Mouse (Mus musculus) kidney, postnatal 4 days (tissue): ENCODE measurements around the gene Elmo1.
A peak's percentile ranks its signal among the peaks of the same experiment; 100 is the strongest.

Source experiments
- DNase-seq, 2 experiments: peaks; one replicate each; pipeline ENCODE4 v3.0.0; 2021; ENCODE audit warnings: mixed read lengths in 2 of 2

Elmo1 gene

GRCm38 (mm10) chr13:20173987-20174654, 83.7 kb downstream of the Elmo1 start:
- peak in 1 of 2 experiments; percentile 21 for DNase-seq

- no peak for DNase-seq
These were observed 84.4 kb downstream of the Elmo1 start for GRCm38 (mm10) chr13:20174655-20175280.

- no peak for DNase-seq
These were observed 90.3 kb downstream of the Elmo1 start for GRCm38 (mm10) chr13:20180738-20181137.

- peak in 1 of 2 experiments; percentile 26 for DNase-seq
These were observed 90.9 kb downstream of the Elmo1 start for GRCm38 (mm10) chr13:20181321-20181720.

- DNase-seq = peak in 1 of 2 experiments; percentile 31
These were observed 91.9 kb downstream of the Elmo1 start for GRCm38 (mm10) chr13:20182239-20182825.

- DNase-seq = peak; percentile 34 to 54
These were observed 93.3 kb downstream of the Elmo1 start for GRCm38 (mm10) chr13:20183512-20184238.

GRCm38 (mm10) chr13:20184239-20185033, 94.0 kb downstream of the Elmo1 start:
- peak in 1 of 2 experiments; percentile 33 for DNase-seq

GRCm38 (mm10) chr13:20185034-20185846, 94.8 kb downstream of the Elmo1 start:
- DNase-seq = peak; percentile 14 to 30

GRCm38 (mm10) chr13:20185847-20186213, 95.4 kb downstream of the Elmo1 start:
- no peak for DNase-seq

- no peak for DNase-seq
These were observed 97.3 kb downstream of the Elmo1 start for GRCm38 (mm10) chr13:20187647-20188046.

GRCm38 (mm10) chr13:20192009-20192584, 101.7 kb downstream of the Elmo1 start:
- no peak for DNase-seq

GRCm38 (mm10) chr13:20200582-20200981, 110.2 kb downstream of the Elmo1 start:
- no peak for DNase-seq

- no peak for DNase-seq
These were observed 112.2 kb downstream of the Elmo1 start for GRCm38 (mm10) chr13:20202617-20203016.

GRCm38 (mm10) chr13:20204165-20204564, 113.8 kb downstream of the Elmo1 start:
- no peak for DNase-seq

- DNase-seq = no peak
These were observed 114.8 kb downstream of the Elmo1 start for GRCm38 (mm10) chr13:20205007-20205745.

GRCm38 (mm10) chr13:20205746-20206145, 115.3 kb downstream of the Elmo1 start:
- DNase-seq = no peak

- peak in 1 of 2 experiments; percentile 15 for DNase-seq
These were observed 116.7 kb downstream of the Elmo1 start for GRCm38 (mm10) chr13:20207126-20207525.

GRCm38 (mm10) chr13:20207950-20208642, 117.7 kb downstream of the Elmo1 start:
- DNase-seq = peak; percentile 23 to 35

GRCm38 (mm10) chr13:20208867-20209266, 118.5 kb downstream of the Elmo1 start:
- DNase-seq = no peak

- DNase-seq = no peak
These were observed 121.4 kb downstream of the Elmo1 start for GRCm38 (mm10) chr13:20211780-20212179.
